Mouse (Mus musculus): ENCODE results near the gene Ribc2. TPM values are rescaled to one million over a fixed set of nuclear protein-coding genes. Genes with fewer than 3 reads are reported as not detected.
A peak's percentile ranks its signal among the peaks of the same experiment; 100 is the strongest.

Gene Ribc2
- not detected for total RNA-seq (2021)
- long read RNA-seq, experiment 1 = 0 reads
- long read RNA-seq, experiment 2 = 0 reads

DNA sequence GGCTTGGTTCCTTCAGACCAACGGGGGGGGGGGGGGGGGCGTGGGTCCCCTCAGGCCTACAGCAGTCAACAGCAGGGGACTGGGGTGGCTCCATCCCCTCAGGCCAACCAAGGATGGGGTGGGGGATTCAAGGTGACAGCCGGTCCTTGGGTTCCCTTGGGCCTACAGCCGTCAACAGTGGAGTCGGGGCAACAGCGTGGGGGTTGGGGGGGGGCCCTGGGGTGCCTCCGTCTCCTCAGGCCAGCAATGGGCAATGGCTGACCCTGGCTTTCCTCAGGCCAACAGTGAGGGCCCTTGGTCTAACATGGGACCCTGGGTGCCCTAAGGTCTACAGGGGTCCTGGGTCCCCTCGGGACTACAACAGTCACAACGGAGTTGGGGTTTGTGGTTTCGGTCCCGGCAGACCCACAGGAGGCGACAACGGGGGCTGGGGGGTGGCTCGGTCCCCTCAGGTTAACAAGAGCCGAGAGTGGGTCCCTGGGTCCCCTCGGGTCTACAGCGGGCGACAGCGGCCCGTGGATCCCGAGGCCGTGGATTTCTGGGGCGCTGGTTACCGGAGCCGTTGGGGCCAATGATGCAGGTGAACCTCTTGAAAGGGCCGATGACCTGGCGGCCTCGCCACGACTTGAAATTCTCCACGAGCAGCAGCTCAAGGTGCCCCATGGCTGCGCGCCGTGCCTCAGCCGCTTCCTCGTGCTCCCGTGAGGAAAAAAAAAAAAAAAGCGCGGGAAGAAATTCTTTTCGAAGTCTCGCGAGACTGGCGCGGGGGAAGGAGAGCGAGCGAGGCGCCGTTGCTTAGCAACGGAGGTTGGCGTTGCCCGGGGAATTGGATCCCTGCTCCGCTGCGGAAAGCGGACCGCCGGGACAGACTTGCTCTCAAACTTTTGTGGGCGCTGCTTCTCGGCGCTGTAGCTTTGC, at the start of gene Ribc2, which contains the start of gene Smc1b:
Ribc2 (plus strand) TSS at position 804 of the 918 bp plus-strand sequence.
Smc1b (minus strand) TSS at position 690 of the 918 bp plus-strand sequence.
- peak in 1 of 2 experiments; percentile 28 for DNase-seq
- intact Hi-C loops (cut with DNase I) = no loop called here

DNA sequence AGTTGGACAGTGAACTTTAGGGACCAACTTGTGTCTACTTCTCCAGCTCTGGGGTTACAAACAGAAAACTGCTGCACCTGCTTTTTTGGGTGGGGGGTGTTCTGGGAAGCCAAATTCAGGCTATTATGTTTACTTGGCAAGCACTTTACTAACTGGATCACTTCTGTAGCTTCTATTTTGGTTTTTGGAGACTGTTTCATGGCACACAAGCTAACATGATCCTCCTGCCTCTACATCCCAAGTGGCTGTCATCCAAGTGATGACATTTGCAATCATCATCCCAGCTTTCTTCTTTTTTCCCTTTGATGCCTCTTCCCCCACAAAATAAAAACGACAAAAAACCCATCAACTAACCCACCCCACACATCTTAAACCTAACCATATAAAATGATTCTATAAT, 46.2 kb upstream of the Ribc2 start:
- no peak for DNase-seq
- intact Hi-C loops (cut with DNase I) = no loop called here

DNA sequence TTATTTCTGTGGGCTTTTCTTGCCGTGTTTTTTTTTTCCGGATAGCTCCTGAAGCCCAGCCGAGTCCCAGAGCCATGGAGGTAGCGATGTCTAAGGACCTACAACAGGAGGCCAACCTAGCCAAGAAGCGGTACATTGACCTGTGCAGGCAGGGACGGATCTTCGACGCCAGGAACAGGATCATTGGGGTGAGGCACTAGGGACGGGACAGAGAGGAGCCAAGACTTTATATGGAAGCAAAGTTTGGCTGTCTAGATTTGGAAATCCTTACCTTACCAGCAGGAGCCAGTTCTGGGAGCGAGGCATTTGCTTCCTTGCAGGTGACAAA, 279 bp downstream of the Ribc2 start:
- intact Hi-C loops (cut with DNase I) = no loop called here
- peak in 1 of 2 experiments; percentile 20 for DNase-seq

DNA sequence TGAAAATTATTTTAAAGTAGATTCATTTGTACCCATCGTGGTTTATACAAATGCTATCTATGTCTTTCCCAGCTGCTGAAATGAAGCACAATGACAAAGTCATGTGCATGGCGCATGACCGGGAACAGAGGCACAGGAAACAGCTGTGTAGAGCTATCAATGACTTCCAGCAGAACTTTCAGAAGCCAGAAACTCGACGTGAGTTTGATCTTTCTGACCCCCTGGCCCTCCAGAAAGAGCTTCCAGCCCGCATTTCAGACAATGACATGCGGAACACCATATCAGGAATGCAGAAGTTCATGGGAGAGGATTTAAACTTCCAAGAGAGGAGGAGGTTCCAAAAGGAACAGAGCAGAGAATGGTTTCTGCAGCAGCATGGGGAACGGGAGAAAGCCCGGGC, 3.3 kb downstream of the Ribc2 start:
- DNase-seq = no peak
- intact Hi-C loops (cut with DNase I) = no loop called here

DNA sequence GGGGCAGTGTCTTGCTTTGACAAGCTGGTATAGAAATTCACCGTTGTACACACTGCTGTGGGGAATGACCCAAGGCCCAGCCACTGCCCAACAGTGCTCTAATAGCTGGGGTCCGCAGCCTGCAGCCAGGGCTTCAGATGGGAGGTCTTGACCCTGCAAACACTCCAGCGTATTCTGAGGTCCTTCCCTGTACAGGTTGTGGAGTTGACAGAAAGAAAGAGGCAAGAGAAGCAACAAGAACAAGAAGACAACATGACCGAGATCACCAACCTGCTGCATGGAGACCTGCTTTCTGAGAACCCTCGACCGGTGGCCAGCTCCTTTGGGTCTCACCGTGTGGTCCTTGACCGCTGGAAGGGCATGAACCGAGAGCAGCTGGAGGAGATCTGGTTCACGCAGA, 9.4 kb downstream of the Ribc2 start:
- intact Hi-C loops (cut with DNase I) = loop anchor here (10.0 kb wide), 1 partner anchor 444 kb away; the partner anchor contains the start of gene Wnt7b
- DNase-seq = no peak

DNA sequence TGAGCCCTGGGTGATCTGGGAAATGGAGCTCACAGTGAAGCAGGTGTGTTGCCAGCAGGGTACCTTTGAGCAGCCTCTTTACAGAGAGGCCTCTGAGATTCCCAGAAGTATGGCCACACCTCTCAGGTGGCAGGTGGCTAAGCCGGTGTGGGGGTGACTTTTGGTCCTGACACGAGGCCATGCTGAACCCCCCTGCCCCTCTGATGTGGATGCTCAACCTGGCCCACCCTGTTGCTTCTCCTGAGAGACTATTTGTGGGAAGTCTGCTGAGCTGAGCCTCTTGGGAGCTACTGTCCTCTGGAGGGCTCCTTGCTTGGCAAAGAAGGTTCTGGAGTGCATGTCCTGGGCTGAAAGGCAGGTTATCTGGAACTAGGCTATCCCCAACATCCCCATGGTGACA, 10.6 kb downstream of the Ribc2 start:
- intact Hi-C loops (cut with DNase I) = loop anchor here (10.0 kb wide), 1 partner anchor 442 kb away; the partner anchor contains the start of gene Wnt7b
- DNase-seq = no peak

DNA sequence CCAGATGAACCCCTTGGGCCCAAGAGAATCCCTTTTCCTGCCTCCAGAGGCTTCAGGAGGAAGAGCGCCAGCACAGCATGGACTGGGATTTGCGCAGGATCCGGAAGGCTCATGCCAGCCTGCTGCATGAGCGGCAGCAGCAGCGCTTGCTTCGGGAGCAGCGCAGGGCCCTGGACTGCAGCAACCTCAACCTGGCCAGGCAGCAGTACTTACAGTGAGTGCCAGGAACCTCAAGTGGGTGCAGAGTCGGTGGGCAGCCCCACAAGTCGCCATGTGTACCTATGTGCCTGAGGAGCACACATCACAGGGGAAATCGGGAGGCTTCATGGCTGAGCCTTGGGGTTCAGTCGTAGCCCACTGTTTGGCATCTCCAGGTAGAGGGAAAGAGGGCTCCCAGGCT, 11.3 kb downstream of the Ribc2 start:
- DNase-seq = no peak
- intact Hi-C loops (cut with DNase I) = loop anchor here (10.0 kb wide), 1 partner anchor 442 kb away; the partner anchor contains the start of gene Wnt7b

DNA sequence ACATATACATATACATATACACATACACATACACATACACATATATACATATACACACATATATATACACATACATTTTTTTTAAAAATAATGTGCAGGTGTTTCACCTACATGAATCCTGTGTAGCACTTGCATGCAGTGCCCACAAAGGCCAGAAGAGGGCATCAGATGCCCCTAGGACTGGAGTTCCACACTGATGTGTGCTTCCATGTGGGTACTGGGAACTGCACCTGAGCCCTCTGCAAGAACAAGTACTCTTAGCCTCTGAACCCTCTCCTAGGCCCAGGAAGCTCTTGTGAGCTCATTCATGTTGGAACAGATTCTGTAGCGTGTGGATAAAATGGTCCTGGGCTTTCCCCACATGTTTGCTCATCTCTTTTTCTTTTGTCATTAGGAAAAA, 11.9 kb downstream of the Ribc2 start:
- intact Hi-C loops (cut with DNase I) = loop anchor here (10.0 kb wide), 1 partner anchor 441 kb away; the partner anchor contains the start of gene Wnt7b
- no peak for DNase-seq

DNA sequence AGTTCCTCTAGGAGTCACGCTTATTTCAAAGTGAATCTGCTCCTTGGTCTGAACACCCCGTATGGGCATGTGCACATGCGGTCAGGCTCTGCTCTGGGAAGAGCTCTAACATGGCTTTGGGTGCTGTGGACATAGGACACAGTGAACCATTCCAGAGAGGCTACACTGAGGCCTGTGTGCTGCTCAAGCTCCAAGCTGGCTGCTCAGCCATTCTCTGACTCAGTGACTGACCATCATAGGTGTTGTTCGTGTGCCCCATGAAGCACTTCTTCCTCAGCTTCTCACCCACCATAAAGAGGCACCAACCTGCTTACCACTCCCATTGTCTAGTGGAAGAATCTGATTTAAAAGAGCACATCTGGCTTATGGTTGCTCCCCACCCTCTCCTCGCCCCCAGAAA, 12.4 kb downstream of the Ribc2 start:
- no peak for DNase-seq
- intact Hi-C loops (cut with DNase I) = loop anchor here (10.0 kb wide), 1 partner anchor 441 kb away; the partner anchor contains the start of gene Wnt7b

DNA sequence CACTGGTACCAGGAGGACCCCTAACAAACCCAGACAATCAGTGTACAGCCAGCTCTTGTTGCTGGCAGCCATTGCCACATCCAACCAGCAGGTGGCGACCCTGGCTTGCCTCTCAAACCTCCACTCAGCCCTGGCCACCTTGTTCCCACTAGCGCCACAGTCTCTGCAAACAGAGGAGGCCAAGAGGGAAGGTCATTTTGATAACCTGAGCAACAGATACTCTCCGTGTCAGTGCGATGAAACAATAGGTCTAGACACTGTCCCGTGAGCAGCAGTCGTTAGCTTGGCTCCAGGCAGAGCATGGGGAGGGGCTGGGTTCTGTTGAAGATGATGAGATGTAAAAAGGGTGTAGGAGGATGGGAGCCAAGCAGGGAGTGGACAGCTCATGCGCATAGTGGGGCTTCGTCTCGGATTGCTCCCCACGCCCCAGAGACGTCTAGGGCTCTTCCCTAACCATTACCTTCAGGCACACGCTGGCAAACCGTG, 19.6 kb downstream of the Ribc2 start:
- intact Hi-C loops (cut with DNase I) = loop anchor here (1.0 to 2.0 kb wide), 2 partner anchors 80 to 97 kb away; no protein-coding TSS in a partner anchor
- peak; percentile 67 to 71 for DNase-seq

DNA sequence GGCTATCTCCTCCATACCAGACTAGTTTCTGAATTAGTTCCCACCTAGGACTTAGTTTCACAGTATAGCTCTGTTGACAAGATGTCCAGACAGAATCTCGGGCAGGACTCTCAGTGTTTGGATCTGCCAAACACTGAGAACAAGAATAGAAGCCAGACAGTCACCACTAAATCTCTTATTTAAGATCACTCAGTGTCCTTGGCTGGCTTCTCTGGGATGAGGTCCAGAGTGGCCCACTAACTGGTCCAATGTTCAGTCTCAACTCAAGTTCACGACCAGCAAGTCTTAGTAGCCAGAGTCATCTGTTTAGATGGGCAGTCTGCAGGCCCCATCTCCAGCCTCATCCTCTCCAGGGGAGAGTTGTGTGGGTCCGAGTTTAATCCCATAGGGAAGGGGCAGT, 20.7 kb downstream of the Ribc2 start:
- peak in 1 of 2 experiments; percentile 66 for DNase-seq
- intact Hi-C loops (cut with DNase I) = no loop called here

DNA sequence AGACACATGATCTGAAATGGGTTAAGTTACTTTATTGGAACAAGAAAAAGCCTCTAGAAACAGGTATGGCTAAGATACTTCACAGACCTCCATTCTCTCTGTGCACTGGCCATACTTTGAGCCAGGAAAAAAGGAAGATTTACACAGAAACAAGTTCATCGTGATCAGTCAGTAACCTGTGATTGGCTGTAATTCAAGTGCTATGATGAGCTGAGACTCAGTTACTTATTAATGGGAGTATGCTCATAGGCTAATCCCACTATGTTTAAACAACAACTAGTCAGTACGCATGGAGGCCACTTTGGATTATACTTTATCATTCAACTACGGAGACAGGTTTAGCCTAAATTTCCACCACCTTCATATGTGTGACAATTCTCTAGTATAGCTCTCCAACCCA, 22.2 kb downstream of the Ribc2 start:
- no peak for DNase-seq
- intact Hi-C loops (cut with DNase I) = no loop called here

DNA sequence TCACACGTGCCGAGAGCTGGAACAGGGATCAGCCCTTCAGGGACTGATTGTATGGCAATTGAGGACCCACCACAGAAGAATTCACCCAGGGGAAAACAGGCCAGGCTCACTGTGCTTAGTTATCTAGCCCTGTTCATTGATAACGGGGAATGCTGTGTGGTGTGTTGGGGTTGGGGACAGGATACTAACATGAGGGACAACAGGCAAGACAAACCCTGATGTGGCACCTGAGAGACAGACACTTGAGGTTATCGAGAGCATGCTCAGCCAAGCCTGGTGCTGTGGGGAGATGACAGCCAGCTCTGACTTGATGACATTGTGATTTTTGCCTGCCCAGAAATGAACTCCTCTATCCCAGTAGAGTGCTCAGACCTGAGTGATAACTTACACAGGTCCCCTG, 24.3 kb downstream of the Ribc2 start:
- intact Hi-C loops (cut with DNase I) = no loop called here
- no peak for DNase-seq

DNA sequence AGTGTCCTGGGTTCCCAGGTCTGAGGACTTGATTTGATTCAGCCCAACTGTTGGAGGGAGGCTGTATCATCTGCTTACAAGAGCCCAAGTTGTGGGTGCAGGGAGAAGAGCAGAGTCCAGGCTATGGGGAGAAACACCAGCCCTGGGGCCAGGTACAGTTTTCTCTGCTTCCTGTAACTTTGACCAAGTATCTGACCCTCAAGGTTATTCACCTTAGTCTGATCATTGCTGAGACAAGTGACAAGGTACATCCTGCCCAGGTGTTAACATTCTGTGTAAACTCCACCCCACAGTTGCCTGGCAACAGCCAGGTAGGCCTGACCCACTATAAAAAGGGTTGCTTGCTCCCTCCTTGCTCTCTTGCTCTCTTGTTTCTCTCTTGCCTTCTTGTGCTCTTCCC, 29.5 kb downstream of the Ribc2 start:
- no peak for DNase-seq
- intact Hi-C loops (cut with DNase I) = no loop called here

DNA sequence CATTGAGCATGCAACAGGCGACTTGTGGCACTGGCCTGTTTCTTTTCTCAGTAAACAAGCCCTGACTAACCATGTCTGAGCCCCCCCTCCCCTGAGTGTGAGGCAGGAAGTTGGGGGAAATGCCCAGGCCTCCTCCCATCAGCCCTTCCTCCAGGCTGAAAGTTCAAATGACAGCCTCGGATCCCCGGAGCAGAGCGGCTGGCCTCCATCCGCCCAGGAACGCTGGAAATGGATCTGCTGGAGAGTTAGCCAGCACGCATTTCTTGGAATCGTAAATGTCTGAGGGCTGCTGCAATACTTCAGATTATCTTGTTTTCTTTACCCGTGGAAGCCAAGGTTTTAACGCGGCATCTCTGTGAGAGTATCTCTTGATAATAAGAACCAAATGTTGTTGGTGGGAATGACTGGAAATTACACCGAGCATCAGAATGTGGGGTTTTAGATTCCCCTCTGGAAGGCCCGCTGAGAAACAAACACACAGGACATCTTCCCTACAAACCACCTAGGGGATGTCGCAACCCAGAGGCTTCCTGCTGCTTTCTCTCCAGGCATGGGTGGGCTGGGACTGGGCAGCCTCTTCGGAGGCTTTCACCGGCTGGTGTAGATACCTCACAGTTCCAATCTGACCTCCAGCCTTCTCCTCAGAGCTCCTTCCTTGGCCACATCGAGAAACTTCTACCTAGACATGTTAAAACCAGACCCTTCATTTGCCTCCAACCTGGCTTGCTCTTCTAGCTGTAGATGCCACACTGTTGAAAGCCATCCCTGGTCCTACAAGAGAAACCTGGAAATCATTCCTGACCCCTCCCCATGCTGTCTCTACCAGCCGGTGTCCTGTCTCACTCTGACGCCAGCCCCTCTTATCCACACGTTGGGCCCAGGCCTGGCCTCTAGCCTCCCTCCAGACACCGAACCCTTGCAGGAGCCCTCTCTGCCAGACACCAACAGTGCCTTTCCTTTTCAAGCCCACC, 31.1 kb downstream of the Ribc2 start:
- intact Hi-C loops (cut with DNase I) = no loop called here
- DNase-seq = peak in 1 of 2 experiments; percentile 51

DNA sequence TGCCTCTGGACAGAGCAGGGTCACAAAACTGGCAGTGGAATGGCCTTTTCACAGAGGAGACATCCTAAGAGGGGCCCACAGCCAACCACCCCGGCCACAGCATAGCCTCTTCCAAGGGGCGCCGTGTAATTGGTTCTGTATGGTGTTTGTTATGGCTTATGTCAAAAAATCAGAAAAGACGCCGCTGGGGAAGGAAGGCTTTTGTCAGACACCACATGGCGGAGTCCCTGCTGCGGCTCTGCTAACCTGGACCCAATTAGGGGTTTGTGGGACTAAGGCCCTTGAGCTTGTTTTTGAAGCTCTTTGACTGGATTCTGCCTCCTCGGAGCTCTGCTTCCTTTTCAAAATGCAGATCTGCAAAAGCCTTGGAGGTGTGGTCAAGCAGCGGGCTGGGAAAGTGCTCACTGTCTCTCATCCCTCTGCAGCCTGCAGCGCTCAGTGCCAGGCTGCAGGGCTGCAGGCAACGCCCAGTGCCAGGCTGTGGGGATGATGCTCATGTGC, 34.6 kb downstream of the Ribc2 start:
- DNase-seq = no peak
- intact Hi-C loops (cut with DNase I) = no loop called here

DNA sequence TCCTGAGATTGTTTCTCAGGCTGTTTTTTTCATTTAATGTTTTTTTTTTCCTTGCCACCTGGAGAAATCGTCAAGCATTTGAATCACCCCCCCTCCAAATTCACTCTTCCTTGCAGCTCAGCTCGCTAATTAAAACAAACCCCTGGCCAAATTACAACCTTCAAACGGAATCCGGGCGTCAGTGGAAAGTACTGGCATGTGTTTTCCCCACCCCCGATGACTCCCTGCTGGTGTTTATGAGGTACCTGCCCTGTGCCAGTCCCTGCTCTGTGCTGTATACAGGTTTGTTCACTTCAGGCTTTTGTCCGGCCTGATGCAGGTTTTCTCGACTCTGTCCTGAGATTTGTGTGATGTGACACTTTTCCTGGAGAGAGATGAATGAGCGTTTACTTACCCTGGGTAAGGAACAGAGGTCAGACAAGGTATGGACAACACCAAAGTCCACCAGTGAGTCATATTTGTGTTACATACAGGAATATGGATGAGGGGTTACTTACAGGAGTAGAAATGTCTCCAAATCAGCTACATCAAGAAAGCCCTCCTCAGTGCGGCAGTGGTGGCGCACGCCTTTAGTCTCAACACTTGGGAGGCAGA, 35.3 kb downstream of the Ribc2 start:
- DNase-seq = no peak
- intact Hi-C loops (cut with DNase I) = no loop called here

DNA sequence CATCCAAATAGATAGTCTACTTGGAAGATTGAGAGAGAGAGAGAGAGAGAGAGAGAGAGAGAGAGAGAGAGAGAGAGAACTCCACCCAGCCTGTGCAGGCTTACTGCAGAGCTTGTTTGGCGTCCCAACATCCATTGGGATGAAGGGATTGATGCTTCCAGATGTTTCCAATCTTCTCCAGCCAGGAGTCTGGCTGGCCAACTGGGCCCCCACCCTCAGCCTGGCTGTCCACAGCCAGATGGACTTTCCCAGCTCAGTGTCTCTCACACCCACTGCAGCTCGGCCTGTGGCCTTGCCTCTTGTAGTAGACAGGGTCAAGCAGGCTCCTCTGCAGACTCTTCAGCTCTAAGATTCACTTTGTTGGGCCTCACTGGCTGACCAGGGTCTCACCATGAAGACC, 40.2 kb downstream of the Ribc2 start:
- peak; percentile 46 to 66 for DNase-seq
- intact Hi-C loops (cut with DNase I) = no loop called here

DNA sequence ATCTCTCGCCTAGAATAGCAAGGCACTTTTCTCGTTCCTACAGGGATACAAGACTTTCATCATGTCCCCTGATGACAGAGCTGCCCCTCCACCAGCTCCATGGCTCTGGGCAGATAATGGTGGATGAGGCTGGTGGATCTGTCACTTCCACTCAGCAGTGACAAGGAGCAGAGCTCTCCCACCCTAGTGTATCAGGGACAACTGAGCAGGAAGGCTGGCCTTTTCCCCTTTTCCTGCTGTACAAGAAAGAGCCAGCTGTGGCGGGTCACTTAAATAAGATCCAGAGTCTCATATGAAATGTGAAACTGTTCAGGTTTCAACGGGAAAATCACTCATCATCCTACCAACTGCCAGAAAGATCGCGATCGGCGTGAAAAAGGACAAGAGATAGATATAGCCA, 41.5 kb downstream of the Ribc2 start:
- intact Hi-C loops (cut with DNase I) = no loop called here
- DNase-seq = no peak

DNA sequence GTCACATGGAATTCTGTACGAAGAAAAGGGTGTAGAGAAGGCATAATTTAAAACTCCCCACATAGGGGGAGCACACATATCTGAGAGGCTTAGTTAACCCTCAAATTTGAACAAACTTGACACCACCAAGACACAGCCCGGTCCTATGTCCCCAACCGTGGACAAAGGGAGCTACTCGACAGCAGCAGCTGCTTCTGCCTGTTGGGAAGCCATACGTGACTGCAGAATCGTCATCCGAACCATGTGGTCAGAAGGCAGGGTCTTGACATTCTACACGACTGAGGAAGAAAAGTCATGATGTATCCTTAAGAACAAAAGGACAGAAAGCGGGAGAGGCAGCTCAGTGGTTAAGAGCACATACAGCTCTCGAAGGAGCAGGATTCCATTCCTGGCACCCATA, 42.2 kb downstream of the Ribc2 start:
- intact Hi-C loops (cut with DNase I) = no loop called here
- no peak for DNase-seq

Measured in gastrocnemius, postnatal 36 days (tissue).